Mouse (Mus musculus): ENCODE data around the gene Faf1. TPM values are rescaled to one million over a fixed set of nuclear protein-coding genes. Genes with fewer than 3 reads are reported as not detected.

Gene Faf1
- polyA plus RNA-seq, 1 experiment from 2014 or later: 20.8 TPM

- H3K4me3 ChIP-seq (ENCODE audit: low read depth, low read length): peak overlapping the region; percentile 27
- no peak for TF ChIP-seq CTCF (IDR thresholded peaks at IDR 0.05; ENCODE audit: low read depth)
- ATAC-seq (ENCODE audit: low FRiP score, low TSS enrichment) (no peak), DNase-seq (ENCODE audit: low spot score) (peak; percentile 15)
- H3K9ac ChIP-seq (ENCODE audit: low read length): no peak overlapping the region
- H3K4me1 ChIP-seq (replicated peaks; ENCODE audit: control insufficient read depth, insufficient read depth): no peaks in the 10 kb centered on the region; the same call in 1 of the 2 replicates
- H3K4me2 ChIP-seq (replicated peaks; ENCODE audit: low read depth): peak overlapping the region; percentile 36
- no peak overlapping the region for H3K27ac ChIP-seq (replicated peaks)
- H3K27me3 ChIP-seq (ENCODE audit: control insufficient read depth, insufficient read depth, low read length): peaks cover 29% of the 10 kb centered on the region
- 3% methylated on average over 24 of the region's 24 CpGs for WGBS
- H3K9me3 ChIP-seq (ENCODE audit: control insufficient read depth, low read length): no peaks in the 10 kb centered on the region
- no peaks in the 10 kb centered on the region for H3K36me3 ChIP-seq (ENCODE audit: control insufficient read depth, insufficient read depth, low read length)
Measured at GRCm38 (mm10) chr4:109984011-109984411, 307.6 kb downstream of the Faf1 start.

DNA sequence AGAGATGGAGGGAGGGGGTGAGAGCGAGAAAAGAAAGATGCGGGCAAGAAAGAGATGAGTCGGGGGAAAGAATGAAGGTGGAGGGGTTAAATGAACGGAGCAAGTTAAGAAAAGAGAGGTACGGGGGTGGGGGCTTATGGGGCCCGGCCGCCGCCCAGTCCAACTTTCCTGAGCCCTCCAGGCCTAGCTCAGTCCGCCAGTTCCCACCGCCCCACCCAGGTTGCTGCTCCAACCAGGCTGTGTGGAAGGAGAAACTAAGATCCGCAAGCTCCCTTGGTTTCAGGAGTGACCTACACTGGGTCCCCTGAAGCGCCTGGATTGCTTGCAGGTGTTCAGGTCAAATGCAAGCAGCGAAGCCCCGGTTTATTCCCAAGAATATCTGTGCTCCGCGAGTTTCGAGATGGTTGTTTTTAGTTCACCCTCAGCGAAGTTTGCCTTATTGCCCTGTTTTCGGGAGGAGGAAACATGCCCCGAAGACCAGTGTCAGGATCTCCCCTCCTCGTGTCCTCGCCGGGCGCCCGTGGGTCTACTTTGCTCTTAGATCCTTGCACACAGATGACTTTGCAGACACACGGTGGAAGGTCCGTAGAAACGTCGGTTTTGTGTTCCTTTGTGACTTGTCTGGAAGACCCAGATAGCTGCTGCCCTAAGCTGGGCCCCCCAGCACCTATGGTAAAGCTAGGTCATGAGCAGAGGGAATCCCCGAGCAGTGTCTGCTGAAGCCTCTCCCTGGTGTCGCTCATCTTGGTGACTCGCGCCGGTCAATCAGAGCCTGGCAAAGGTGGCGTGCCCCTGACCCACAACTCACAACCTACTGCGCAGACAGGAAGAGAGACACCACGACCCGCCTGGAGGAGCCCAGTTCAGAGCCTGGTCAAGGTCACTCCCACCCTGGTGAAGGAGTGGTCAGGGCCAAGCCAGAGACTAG is 308.4 kb downstream of the Faf1 start:
- Histone ChIP-seq H3K9ac (ENCODE audit: low read length) (no peak overlapping the region), H3K4me3 (ENCODE audit: low read depth, low read length) (no peak overlapping the region), H3K4me2 (replicated peaks; ENCODE audit: low read depth) (no peak overlapping the region), H3K27me3 (ENCODE audit: control insufficient read depth, insufficient read depth, low read length) (peaks cover 27% of the 10 kb centered on the region), H3K4me1 (replicated peaks; ENCODE audit: control insufficient read depth, insufficient read depth) (no peaks in the 10 kb centered on the region; the same call in 1 of the 2 replicates), H3K9me3 (ENCODE audit: control insufficient read depth, low read length) (no peaks in the 10 kb centered on the region), H3K27ac (replicated peaks) (no peak overlapping the region), H3K36me3 (ENCODE audit: control insufficient read depth, insufficient read depth, low read length) (no peaks in the 10 kb centered on the region)
- DNase-seq (ENCODE audit: low spot score): no peak
- ATAC-seq (ENCODE audit: low FRiP score, low TSS enrichment): no peak
- WGBS: 5% methylated on average over 38 of the region's 38 CpGs
- TF ChIP-seq EP300 (optimal IDR thresholded peaks at IDR 0.05): no peak
- no peak for TF ChIP-seq CTCF (IDR thresholded peaks at IDR 0.05; ENCODE audit: low read depth)

DNA sequence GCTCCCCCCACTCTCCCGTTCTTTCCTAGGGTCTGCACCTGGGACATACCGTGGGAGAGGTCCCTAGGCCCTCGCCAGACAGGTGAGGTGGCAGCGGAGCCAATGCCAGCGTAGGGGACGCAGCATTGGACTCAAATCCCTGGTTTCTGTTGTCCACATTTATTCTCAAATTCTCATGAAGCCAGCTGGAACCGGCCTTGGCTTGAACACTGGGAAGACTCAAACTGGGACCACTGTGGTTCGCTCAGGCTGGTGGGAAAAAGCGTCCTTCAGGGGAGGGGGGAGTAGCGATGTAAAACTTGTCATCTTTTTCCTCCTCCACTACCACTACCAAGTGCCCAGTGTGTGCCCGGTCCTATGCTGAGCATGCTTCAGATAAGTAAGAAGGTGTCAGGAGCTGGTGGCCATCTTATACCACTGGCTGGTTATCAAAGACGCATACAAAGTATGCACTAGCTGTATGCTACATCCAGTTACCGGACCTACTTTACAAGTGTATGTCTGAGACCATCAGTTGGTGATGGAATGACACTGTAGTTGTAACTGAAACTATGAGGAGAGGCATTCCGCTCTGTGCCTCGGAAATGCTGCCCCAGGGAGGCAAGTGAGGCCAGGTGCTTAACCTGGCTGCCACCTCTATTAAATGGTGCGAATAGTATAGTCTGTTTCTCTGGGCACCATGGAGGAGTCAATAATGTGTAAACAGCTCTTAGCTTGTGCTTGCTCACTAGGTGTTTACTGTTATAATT is 309.2 kb downstream of the Faf1 start:
- no peaks in the 10 kb centered on the region for H3K9me3 ChIP-seq (ENCODE audit: control insufficient read depth, low read length)
- H3K9ac ChIP-seq (ENCODE audit: low read length): no peak overlapping the region
- no peak overlapping the region for H3K4me2 ChIP-seq (replicated peaks; ENCODE audit: low read depth)
- DNase-seq (ENCODE audit: low spot score) (no peak), ATAC-seq (ENCODE audit: low FRiP score, low TSS enrichment) (no peak)
- WGBS: 4% methylated on average over 16 of the region's 16 CpGs
- H3K4me1 ChIP-seq (replicated peaks; ENCODE audit: control insufficient read depth, insufficient read depth): no peaks in the 10 kb centered on the region; the same call in 1 of the 2 replicates
- no peak overlapping the region for H3K4me3 ChIP-seq (ENCODE audit: low read depth, low read length)
- H3K36me3 ChIP-seq (ENCODE audit: control insufficient read depth, insufficient read depth, low read length): no peaks in the 10 kb centered on the region
- H3K27ac ChIP-seq (replicated peaks): no peak overlapping the region
- peaks cover 23% of the 10 kb centered on the region for H3K27me3 ChIP-seq (ENCODE audit: control insufficient read depth, insufficient read depth, low read length)
- no peak for TF ChIP-seq CTCF (IDR thresholded peaks at IDR 0.05; ENCODE audit: low read depth)
- no peak for TF ChIP-seq EP300 (optimal IDR thresholded peaks at IDR 0.05)

GRCm38 (mm10) chr4:109986301-109986700 is 309.9 kb downstream of the Faf1 start:
- WGBS: 7% methylated on average over 9 of the region's 9 CpGs
- Histone ChIP-seq H3K9me3 (ENCODE audit: control insufficient read depth, low read length) (no peaks in the 10 kb centered on the region), H3K27me3 (ENCODE audit: control insufficient read depth, insufficient read depth, low read length) (peaks cover 23% of the 10 kb centered on the region), H3K36me3 (ENCODE audit: control insufficient read depth, insufficient read depth, low read length) (no peaks in the 10 kb centered on the region), H3K4me2 (replicated peaks; ENCODE audit: low read depth) (no peak overlapping the region), H3K9ac (ENCODE audit: low read length) (no peak overlapping the region), H3K4me1 (replicated peaks; ENCODE audit: control insufficient read depth, insufficient read depth) (no peaks in the 10 kb centered on the region; the same call in 1 of the 2 replicates), H3K4me3 (ENCODE audit: low read depth, low read length) (no peak overlapping the region), H3K27ac (replicated peaks) (no peak overlapping the region)
- TF ChIP-seq CTCF (IDR thresholded peaks at IDR 0.05; ENCODE audit: low read depth) (no peak), EP300 (optimal IDR thresholded peaks at IDR 0.05) (no peak)
- no peak for ATAC-seq (ENCODE audit: low FRiP score, low TSS enrichment)
- DNase-seq (ENCODE audit: low spot score): no peak

- no peak for TF ChIP-seq EP300 (optimal IDR thresholded peaks at IDR 0.05)
- no peak for TF ChIP-seq CTCF (IDR thresholded peaks at IDR 0.05; ENCODE audit: low read depth)
- no peak overlapping the region for H3K27ac ChIP-seq (replicated peaks)
- no peaks in the 10 kb centered on the region for H3K9me3 ChIP-seq (ENCODE audit: control insufficient read depth, low read length)
- H3K4me1 ChIP-seq (replicated peaks; ENCODE audit: control insufficient read depth, insufficient read depth): no peaks in the 10 kb centered on the region; the same call in 1 of the 2 replicates
- DNase-seq (ENCODE audit: low spot score): no peak
- no peak for ATAC-seq (ENCODE audit: low FRiP score, low TSS enrichment)
- 11% methylated on average over 13 of the region's 13 CpGs for WGBS
- peaks cover 18% of the 10 kb centered on the region for H3K27me3 ChIP-seq (ENCODE audit: control insufficient read depth, insufficient read depth, low read length)
- no peak overlapping the region for H3K4me3 ChIP-seq (ENCODE audit: low read depth, low read length)
- no peak overlapping the region for H3K9ac ChIP-seq (ENCODE audit: low read length)
- H3K4me2 ChIP-seq (replicated peaks; ENCODE audit: low read depth): no peak overlapping the region
- no peaks in the 10 kb centered on the region for H3K36me3 ChIP-seq (ENCODE audit: control insufficient read depth, insufficient read depth, low read length)
Measured at GRCm38 (mm10) chr4:109986748-109987355, 310.5 kb downstream of the Faf1 start.
